Mouse (Mus musculus): ENCODE results near the gene Fbxw4. TPM values are rescaled to one million over a fixed set of nuclear protein-coding genes. Genes with fewer than 3 reads are reported as not detected.

Fbxw4 gene
- total RNA-seq, 2 experiments from 2014 or later, result 29.7 to 30.4 TPM

Other genes starting within 250 kb of the Fbxw4 start
- gene Poll, start 99.8 kb downstream of the Fbxw4 start, total RNA-seq (2021), result 10 to 100 TPM in 1 of 2 experiments, 1 to 10 TPM in 1; 9.3 to 10.2 TPM
- 10 to 100 TPM; 19.5 to 21.5 TPM for gene Gm17018, start 99.7 kb downstream of the Fbxw4 start, total RNA-seq (2021)
- gene Fgf8, start 82.6 kb upstream of the Fbxw4 start, total RNA-seq (2021), result not detected
- gene Npm3, start 89.3 kb upstream of the Fbxw4 start, total RNA-seq (2021), result 10 to 100 TPM; 16.9 TPM
- 10 to 100 TPM; 61.6 to 71.0 TPM for gene Mgea5, start 123.5 kb upstream of the Fbxw4 start, total RNA-seq (2021)
- 100 to 1,000 TPM; 205 to 217 TPM for gene Kcnip2, start 155.7 kb upstream of the Fbxw4 start, total RNA-seq (2021)